Mouse (Mus musculus): ENCODE data around the gene Coa4. TPM values are rescaled to one million over a fixed set of nuclear protein-coding genes. Genes with fewer than 3 reads are reported as not detected.
A peak's percentile ranks its signal among the peaks of the same experiment; 100 is the strongest.

Coa4 gene
- polyA plus RNA-seq, 1 experiment = 8.3 TPM

DNA sequence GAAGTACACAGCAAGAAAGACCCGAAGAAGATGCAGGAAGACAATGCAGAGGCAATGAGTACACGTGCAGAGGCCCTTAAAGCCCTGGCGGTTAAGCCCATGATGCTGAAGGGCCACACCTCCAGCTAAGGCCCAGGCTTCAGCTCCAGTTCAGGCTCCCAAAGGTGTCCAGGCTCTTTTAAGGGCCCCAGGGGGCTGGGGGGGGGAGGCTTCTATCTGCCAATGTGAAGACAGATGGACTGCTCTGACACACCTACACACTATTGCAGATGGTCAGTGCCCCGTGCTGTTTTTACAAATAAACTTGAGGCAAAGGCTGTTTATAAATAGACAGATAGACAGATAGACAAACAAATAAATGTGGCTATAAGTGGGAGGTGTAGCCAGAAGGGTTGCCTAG lies 35.2 kb downstream of the Coa4 start:
- TF ChIP-seq POLR2A (IDR thresholded peaks at IDR 0.05; ENCODE audit: extremely low read depth, insufficient read depth, low read length) = no peak
- no peak for TF ChIP-seq CTCF (IDR thresholded peaks at IDR 0.05; ENCODE audit: extremely low read depth, insufficient read depth, low read length)
- no peak overlapping the region for H3K27ac ChIP-seq (ENCODE audit: insufficient read depth, low read length)
- H3K4me3 ChIP-seq (ENCODE audit: insufficient read depth, low read length) = no peak overlapping the region

DNA sequence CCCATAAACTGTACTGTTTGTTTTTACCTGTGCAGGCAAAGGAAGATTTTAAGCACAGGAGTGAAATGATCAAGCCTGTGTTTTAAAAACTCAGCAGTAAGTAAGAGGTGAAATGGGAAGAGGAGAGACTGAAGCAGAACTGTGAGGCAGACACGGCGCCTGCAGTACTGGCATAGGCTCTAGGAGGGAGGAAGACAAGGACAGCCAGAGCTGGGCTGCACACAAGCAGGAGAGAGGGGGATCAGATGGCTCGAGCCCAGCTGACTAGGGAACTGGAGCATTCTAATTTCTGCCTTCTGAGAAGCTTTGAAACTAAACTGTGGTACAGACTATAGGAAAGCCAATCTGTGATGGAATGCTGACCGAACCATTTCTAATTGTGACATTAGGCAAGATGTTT lies 35.8 kb downstream of the Coa4 start:
- H3K27ac ChIP-seq (ENCODE audit: insufficient read depth, low read length) = no peak overlapping the region
- no peak overlapping the region for H3K4me3 ChIP-seq (ENCODE audit: insufficient read depth, low read length)
- H3K4me1 ChIP-seq (ENCODE audit: control insufficient read depth, insufficient read depth, low read length) = no peaks in the 10 kb centered on the region
- TF ChIP-seq POLR2A (IDR thresholded peaks at IDR 0.05; ENCODE audit: extremely low read depth, insufficient read depth, low read length) (no peak), CTCF (IDR thresholded peaks at IDR 0.05; ENCODE audit: extremely low read depth, insufficient read depth, low read length) (no peak)

More for the DNA sequence above, 35.2 kb downstream of the Coa4 start:
- no peaks in the 10 kb centered on the region for H3K4me1 ChIP-seq (ENCODE audit: control insufficient read depth, insufficient read depth, low read length)

- peaks cover 3% of the 10 kb centered on the region; the same call in 1 of the 2 replicates for H3K4me1 ChIP-seq (ENCODE audit: control insufficient read depth, insufficient read depth, low read length)
- no peak for TF ChIP-seq POLR2A (IDR thresholded peaks at IDR 0.05; ENCODE audit: extremely low read depth, insufficient read depth, low read length)
- TF ChIP-seq CTCF (IDR thresholded peaks at IDR 0.05; ENCODE audit: extremely low read depth, insufficient read depth, low read length) = no peak
- 0 out of 2 replicates have a peak overlapping the region, but pooled peaks have one; percentile 12 for H3K27ac ChIP-seq (ENCODE audit: insufficient read depth, low read length)
- no peak overlapping the region for H3K4me3 ChIP-seq (ENCODE audit: insufficient read depth, low read length)
Measured at GRCm38 (mm10) chr7:100578794-100579193, 41.9 kb downstream of the Coa4 start.

DNA sequence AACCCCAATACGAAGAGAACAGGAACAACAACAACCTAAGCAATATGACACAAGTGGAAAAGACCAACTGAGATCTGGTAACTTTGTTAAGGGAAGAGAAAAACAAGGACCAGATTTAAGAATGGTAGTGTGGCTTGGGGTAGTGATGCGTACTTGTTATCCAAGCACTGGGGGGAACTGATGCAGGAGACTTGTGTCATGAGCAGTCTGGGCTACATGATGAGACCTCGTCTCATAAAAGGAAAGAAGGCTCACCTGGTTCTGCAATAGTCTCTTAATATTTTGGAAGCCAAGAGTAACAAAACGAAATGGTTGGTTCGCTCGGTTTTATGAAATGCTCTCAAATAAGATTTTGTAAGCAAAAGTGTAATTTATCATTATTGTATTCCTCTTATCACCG lies 45.4 kb downstream of the Coa4 start:
- Histone ChIP-seq H3K4me1 (ENCODE audit: control insufficient read depth, insufficient read depth, low read length) (peaks cover 3% of the 10 kb centered on the region; the same call in 1 of the 2 replicates), H3K27ac (ENCODE audit: insufficient read depth, low read length) (no peak overlapping the region), H3K4me3 (ENCODE audit: insufficient read depth, low read length) (peak overlapping the region; percentile 55)
- TF ChIP-seq CTCF (IDR thresholded peaks at IDR 0.05; ENCODE audit: extremely low read depth, insufficient read depth, low read length) (no peak), POLR2A (IDR thresholded peaks at IDR 0.05; ENCODE audit: extremely low read depth, insufficient read depth, low read length) (no peak)

- peak overlapping the region; percentile 88 for H3K27ac ChIP-seq (ENCODE audit: insufficient read depth, low read length)
- peak overlapping the region; percentile 55 for H3K4me3 ChIP-seq (ENCODE audit: insufficient read depth, low read length)
- peaks cover 3% of the 10 kb centered on the region; the same call in 1 of the 2 replicates for H3K4me1 ChIP-seq (ENCODE audit: control insufficient read depth, insufficient read depth, low read length)
- TF ChIP-seq POLR2A (IDR thresholded peaks at IDR 0.05; ENCODE audit: extremely low read depth, insufficient read depth, low read length) = peak; percentile 44; the same call in 1 of the 2 replicates
- no peak for TF ChIP-seq CTCF (IDR thresholded peaks at IDR 0.05; ENCODE audit: extremely low read depth, insufficient read depth, low read length)
Measured at GRCm38 (mm10) chr7:100582727-100583236, 45.9 kb downstream of the Coa4 start.

DNA sequence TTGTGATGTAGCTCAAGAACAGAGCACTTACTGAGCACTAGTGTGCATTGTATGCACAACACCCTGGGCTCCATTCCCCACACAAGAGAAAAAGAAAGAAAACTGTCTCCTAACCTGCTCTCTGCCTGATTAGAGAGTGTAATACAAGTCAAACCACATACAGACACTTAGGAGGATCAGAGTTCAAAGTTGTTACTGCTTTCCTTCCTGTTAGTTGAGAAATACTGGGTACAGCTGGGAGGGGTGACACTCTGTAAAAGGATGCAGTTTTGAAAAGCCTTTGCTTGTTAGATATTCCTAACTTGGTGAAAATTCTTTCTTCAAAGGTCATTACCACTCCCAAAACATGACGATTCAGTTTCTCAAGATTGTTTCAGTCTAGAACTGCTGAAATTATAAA lies 52.9 kb downstream of the Coa4 start:
- Histone ChIP-seq H3K4me3 (ENCODE audit: insufficient read depth, low read length) (no peak overlapping the region), H3K27ac (ENCODE audit: insufficient read depth, low read length) (no peak overlapping the region; the same call in 1 of the 2 replicates), H3K4me1 (ENCODE audit: control insufficient read depth, insufficient read depth, low read length) (no peaks in the 10 kb centered on the region)
- no peak for TF ChIP-seq CTCF (IDR thresholded peaks at IDR 0.05; ENCODE audit: extremely low read depth, insufficient read depth, low read length)
- no peak for TF ChIP-seq POLR2A (IDR thresholded peaks at IDR 0.05; ENCODE audit: extremely low read depth, insufficient read depth, low read length)

Other genes starting within 250 kb of the Coa4 start
- gene C2cd3, start 164.8 kb upstream of the Coa4 start, polyA plus RNA-seq (2012; rRNA removed) = 17.6 and 19.6 TPM in 2 replicates
- gene Ppme1, start 164.8 kb upstream of the Coa4 start, polyA plus RNA-seq (2012; rRNA removed) = 290 and 303 TPM in 2 replicates
- 4.4 and 4.6 TPM in 2 replicates for gene Ucp3, start 64.1 kb upstream of the Coa4 start, polyA plus RNA-seq (2012; rRNA removed)
- gene Ucp2, start 43.7 kb upstream of the Coa4 start, polyA plus RNA-seq (2012; rRNA removed) = 37.0 and 42.0 TPM in 2 replicates
- 0.85 and 1.1 TPM in 2 replicates for gene Dnajb13, start 22.1 kb upstream of the Coa4 start, polyA plus RNA-seq (2012; rRNA removed)
- gene Rab6a, start 70.3 kb downstream of the Coa4 start, polyA plus RNA-seq (2012; rRNA removed) = 319 and 331 TPM in 2 replicates
- gene Mrpl48, start 71.2 kb downstream of the Coa4 start, polyA plus RNA-seq (2012; rRNA removed) = 82.6 and 84.8 TPM in 2 replicates
- gene Plekhb1, start 125.3 kb downstream of the Coa4 start, polyA plus RNA-seq (2012; rRNA removed) = 567 and 661 TPM in 2 replicates
- gene Fam168a, start 169.6 kb downstream of the Coa4 start, polyA plus RNA-seq (2012; rRNA removed) = 123 and 126 TPM in 2 replicates

All from cortical plate, adult 2 months (tissue).